Mouse (Mus musculus): ENCODE data around the gene Trip12.

GRCm38 (mm10) chr1:84855756-84856155 lies 15.4 kb upstream of the Trip12 start:
- TF ChIP-seq MAX (IDR thresholded peaks at IDR 0.05) (no peak), CTCF (IDR thresholded peaks at IDR 0.05; ENCODE audit: control insufficient read depth, insufficient read depth, insufficient read length) (no peak), USF1 (IDR thresholded peaks at IDR 0.05; ENCODE audit: low read depth) (no peak), MYOG (IDR thresholded peaks at IDR 0.05; ENCODE audit: control insufficient read depth, extremely low read depth, insufficient read length) (no peak), FOSL1 (IDR thresholded peaks at IDR 0.05; ENCODE audit: insufficient read depth, low read length, poor library complexity, severe bottlenecking) (no peak), CEBPB (IDR thresholded peaks at IDR 0.05; ENCODE audit: low read depth) (no peak), MYOD1 (IDR thresholded peaks at IDR 0.05; ENCODE audit: control insufficient read depth, insufficient read length, low read depth) (no peak)
